Mouse (Mus musculus): ENCODE data around the gene Fah.

DNA sequence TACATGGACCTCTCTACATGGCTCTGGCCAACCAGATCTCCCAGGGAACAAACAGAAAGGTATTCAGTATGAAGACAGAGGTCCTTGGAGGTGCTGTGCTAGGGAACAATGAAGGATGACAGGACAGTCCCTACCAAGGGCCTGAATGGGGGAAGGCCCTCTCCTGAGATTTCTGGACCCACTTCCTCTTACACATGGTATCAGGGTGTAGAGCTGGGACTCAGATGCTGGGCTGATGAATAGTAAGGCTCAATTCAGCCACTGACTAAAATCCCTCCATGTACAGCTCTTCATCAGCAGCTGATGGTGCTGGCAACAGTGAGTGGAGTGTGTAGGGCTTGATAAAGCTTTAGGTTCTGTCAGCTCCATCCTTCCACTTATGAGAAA is 11.6 kb downstream of the Fah start:
- TF ChIP-seq GATA1 (IDR thresholded peaks at IDR 0.05; ENCODE audit: borderline replicate concordance, low read length) (no peak), CTCF (IDR thresholded peaks at IDR 0.05; ENCODE audit: low read depth, low read length) (no peak), TAL1 (conservative IDR thresholded peaks at IDR 0.05; ENCODE audit: low read depth, low read length) (no peak), GATA2 (IDR thresholded peaks at IDR 0.05; ENCODE audit: borderline replicate concordance, low read depth, low read length) (no peak)
